Mouse (Mus musculus): ENCODE measurements at regions not wholly inside any gene's neighbourhood (a gene's known extent, or its start where the extent isn't known, plus 50 kb on each side); places are given as distances from the start of the nearest gene placed in this dataset.

GRCm38 (mm10) chr14:46616030-46616429 is 144.3 kb upstream of the Cdkn3 start:
- TF ChIP-seq HCFC1 (IDR thresholded peaks at IDR 0.05; ENCODE audit: borderline replicate concordance, insufficient read depth, low read length) = no peak
- no peak for TF ChIP-seq ZNF384 (IDR thresholded peaks at IDR 0.05; ENCODE audit: low read depth, low read length)
- TF ChIP-seq MAFK (IDR thresholded peaks at IDR 0.05; ENCODE audit: insufficient read depth, low read depth, low read length) = no peak
